Mouse (Mus musculus): ENCODE results near the gene Avpr2.

DNA sequence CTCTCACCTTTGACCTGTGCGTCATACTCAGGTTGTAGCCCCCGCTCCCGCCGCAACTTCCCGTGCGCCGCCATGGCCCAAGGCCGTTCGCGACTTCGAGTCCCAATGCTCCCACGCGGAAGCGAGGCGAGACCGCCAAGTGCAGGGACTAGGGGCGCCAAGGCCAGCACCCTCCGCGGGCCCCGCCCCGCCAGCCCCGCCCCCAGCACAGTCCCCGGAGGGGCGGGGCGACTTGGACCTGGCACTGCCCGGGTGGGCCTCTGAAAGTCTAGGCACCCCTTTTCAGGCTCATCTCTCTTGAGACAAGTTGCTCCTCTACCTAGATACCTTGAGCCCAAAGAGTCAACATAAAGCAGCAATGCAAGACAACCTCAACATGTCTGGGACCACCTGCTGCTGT lies 19.3 kb downstream of the Avpr2 start:
- TF ChIP-seq CTCF (conservative IDR thresholded peaks at IDR 0.05; ENCODE audit: insufficient read depth, insufficient read length, low read depth, low read length) (no peak), POLR2A (IDR thresholded peaks at IDR 0.05; ENCODE audit: low read depth, low read length) (no peak)

All from kidney, adult 2 months (tissue).